Mouse (Mus musculus): ENCODE data around the gene Psme2.

DNA sequence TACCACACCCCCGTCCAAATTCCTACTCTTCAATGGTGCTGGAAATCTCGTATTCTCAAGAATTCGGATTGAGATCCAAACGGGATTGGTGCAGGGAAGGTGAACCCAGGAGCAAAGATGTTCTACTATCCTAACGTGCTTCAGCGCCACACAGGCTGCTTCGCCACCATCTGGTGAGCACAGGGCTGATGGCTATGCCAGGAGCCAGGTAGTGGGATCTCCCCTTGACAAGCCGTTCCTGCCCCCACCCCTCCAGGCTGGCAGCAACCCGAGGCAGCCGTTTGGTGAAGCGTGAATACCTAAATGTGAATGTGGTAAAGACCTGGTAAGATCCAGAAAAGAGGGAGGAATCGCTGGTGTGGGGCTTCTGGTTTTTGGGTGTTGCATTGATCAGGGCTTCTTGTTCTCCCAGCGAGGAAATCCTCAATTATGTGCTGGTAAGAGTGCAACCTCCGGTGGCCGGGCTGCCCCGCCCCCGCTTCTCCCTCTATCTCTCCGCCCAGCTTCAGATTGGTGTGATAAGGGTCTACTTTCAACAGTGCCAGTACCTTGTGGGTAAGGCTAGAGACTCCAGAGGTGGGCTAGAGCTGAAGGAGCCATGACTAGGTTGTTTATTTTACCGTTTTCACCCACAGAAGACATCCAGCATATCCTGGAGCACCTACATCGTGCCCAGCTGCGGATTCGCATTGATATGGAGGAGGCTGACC is 27.7 kb upstream of the Psme2 start:
- TF ChIP-seq CTCF (IDR thresholded peaks at IDR 0.05; ENCODE audit: low read depth) (no peak), EP300 (IDR thresholded peaks at IDR 0.05; ENCODE audit: low read depth) (peak; percentile 77)

All from liver, postnatal 0 days (tissue).